Mouse (Mus musculus) cerebellum, adult 11-12 months (tissue): Measurements from ENCODE around the gene Efcab12.
"Not testable (repeated sequence)": the region's sequence is repeated elsewhere in the genome, so short reads cannot be mapped to it uniquely, and the experiment has no call there.

Experiments
- DNase-seq: peaks from one replicate; pipeline ENCODE4 v3.0.0; 2022

The Efcab12 gene

DNA sequence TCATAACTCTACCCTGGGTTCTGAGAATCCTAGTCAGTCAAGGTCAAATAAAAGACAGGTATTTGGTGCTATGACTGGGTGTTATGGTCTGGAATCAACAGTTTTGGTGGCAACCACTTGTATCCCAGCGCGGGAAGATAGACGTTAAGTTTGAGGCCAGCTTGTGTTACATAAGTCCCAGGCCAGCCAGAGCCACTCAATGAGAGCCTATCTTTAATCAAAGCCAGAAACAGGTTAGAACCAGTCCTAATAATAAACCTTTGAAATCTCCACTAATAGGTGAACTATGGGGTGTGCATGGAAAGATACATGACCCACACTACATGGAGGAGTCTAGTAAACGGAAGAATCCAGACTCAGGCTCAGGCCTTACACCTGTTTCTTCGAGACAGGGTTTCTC lies 533 bp upstream of the Efcab12 start:
- DNase-seq = no peak

DNA sequence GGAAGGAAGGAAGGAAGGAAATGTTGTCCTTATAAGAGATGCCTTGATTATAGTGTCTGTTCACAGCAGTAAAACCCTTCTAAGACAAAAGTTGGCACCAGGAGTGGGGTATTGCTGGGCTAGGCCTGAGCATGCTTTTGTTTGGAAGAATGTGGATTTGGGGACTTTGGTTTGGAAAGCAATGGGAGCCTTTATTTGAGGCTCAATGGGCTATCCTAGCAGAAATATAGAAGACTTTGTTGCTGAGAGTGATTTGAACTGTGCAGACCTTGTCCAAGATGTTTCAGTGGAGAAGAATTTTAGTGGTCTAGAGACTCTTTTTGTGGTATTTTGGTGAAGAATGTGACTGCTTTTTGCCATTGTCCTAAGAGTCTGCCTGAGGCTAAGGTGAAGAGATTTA lies 4.4 kb downstream of the Efcab12 start:
- DNase-seq = no peak

DNA sequence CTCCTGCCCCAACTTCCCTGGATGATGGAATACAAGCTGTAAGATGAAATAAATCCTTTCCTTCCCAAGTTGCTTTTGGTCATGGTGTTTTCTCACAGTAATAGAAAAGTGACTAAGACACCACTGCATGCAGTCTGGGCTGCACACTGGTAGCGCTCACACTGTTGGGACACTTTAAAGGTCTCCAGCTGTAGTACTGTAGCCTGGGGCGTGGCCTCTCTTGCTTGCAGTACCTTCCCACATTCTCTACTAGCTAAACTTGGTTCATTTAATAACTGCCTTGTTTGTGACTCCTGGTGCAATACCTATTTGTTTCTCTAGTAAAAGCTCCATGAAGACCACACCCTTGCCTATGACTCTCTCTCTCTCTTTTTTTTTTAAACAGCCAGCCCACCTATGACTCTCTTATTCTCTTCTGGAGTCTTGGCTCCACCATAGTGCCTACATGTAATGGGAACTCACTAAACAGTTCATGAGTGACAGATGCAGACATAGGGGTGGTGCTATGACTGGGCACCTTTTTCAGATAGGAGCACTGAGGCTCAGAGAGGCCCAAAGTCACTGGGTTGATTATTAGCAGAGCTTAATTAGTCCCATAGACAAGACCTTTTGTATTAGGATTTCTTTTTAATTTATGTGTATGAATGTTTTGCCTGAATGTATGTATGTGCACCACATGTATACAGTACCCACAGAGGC lies 5.9 kb downstream of the Efcab12 start:
- DNase-seq = no peak

DNA sequence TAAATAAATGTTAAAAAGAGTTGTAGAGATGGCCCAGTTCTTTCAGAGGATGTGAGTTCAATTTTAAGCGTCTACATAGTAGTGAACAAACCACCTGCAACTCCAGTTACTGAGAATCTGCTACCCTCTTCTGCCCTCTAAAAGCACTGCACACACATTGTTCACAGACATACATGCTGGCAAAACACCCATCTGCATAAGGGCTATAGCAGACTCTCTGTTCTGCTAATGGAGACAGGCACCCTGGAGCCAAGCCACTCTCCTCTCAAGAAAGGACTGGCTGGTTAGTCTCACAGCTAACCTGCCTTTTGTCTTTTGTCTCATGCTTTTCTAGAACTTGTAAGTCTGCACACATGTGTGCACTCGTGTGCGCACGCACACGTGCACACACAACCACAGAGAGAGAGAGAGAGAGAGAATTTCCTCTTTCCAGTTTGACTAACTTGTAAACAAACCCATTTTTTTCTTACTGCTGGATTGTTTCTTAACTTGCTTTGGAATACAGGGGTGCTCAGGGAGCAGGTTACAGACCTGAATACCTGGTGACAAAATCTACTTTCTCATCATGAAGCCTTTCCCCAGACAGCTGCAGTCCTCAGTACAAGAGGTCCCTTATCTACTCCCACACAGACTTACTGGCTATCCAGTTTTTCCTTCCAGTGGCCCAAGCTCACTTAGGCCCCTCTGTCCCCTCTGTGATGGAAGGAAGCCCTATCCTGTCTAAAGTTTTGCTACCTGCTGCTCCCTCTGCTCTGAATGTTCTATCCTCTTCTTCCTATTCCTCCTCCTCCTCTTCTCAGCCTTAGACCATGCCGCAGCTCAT lies 7.2 kb downstream of the Efcab12 start:
- no peak for DNase-seq

DNA sequence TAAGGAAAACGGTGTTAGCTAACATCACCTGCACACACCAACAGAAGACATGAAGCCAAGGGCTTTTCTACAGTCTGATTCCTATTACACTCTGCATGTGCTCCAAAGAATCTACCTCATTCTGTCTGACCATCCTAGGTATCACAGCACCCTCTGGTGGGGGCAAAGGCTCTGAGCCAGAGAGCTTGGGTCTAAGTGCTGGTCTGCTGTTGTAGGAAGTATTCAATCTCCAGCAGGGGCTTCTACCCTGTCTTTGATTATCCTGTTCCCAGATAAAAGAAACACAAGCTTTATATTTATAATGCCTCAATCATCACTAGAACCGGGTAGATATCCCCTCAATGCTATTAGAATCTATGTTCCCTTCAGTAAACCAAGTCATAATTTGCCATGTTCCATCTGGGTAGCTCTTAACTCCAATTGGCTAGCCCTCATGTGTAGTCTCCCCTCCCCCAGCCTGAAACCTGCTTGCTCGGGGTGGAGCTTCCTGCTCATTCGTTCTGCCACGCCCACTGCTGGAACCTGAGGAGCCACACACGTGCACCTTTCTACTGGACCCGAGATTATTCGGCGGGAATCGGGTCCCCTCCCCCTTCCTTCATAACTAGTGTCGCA lies 14.3 kb downstream of the Efcab12 start:
- not testable (repeated sequence) for DNase-seq

DNA sequence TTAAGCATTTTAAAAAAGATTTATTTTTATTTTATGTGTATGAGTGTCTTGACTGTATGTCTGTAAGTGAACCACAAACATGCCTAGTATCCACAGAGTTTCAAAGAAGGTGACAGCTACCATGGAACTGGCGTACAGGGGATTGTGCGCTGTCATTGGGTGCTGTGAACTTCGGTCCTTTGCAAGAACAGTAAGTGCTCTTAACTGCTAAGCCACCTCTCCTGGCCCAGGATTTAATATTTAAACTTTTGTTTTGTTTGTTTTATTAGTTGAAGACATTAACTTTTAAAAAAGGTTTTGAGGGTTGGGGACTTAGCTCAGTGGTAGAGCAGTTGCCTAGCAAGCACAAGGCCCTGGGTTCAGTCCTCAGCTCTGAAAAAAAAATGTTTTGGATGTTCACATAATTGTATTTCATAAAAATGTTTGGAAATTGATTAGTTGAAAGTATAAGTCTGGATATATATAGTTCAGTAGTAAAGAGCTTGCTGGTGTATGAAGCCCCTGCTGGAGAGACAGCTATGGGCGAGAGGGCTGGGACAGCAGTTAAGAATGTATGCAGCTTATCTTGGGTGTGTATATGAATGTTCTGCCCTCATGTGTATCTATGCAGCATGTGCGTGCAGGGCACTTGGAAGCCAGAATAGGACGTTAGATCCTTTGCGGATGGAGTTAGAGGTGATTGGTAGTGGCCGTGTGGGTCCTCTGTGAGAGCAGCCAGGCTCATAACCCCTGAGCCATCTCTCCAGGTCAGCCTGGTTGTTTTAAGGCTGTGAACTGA lies 16.8 kb downstream of the Efcab12 start:
- no peak for DNase-seq

DNA sequence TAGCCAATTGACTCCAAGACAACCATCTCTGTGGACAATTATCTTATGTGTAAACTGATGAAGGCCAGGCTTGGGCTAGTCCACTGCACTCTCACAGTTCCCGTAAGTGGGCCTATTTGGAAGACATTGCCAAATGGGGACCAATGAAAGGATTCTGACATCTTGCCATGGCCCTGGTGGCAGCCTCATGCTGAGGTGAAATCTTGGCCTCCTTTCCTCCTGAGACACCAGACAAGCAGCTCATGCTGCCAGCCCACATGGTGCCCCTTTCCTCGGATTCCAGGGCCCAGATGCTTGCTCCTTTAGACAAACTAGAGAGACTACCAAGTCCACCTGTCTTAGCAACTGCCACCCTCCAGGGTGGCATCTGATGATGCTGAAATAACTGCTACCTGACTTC lies 20.1 kb downstream of the Efcab12 start:
- DNase-seq = no peak

DNA sequence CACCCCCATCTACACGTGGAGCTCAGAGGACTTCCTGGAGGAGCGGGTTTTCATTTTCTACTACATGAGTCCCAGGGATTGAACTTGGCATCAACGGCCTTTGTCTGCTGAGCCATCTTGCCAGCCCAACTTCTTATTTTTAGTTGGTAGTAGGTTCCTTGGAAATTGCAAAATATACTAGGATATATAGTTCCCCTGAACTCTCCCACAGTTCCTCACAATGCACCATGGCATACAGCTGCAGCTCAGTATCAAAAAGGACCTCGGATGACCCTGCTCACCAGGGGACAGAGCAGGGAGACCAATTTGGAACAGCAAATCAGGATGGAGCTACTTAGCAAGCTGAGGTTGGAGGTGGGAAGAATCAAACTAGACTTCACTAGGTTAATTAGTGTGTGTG lies 23.2 kb downstream of the Efcab12 start:
- no peak for DNase-seq

DNA sequence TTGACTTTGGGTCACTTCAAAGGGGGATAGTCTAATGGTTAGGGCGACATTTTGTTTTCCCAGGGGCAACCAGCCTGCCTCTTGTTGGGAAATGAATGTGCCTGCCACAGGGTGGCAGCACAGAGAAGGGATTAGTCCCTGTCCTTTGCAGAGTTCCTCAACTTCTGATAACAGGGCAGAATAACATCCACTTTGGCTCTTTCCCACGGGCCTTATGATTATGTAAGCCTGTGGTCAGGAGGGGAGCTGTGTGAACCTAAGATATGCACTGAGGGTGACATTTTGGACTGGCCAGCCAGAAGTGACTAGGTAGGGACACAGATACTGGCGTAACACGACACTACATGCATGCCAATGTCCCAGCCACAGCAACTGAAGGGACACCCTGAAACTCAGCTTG lies 24.1 kb downstream of the Efcab12 start:
- no peak for DNase-seq

DNA sequence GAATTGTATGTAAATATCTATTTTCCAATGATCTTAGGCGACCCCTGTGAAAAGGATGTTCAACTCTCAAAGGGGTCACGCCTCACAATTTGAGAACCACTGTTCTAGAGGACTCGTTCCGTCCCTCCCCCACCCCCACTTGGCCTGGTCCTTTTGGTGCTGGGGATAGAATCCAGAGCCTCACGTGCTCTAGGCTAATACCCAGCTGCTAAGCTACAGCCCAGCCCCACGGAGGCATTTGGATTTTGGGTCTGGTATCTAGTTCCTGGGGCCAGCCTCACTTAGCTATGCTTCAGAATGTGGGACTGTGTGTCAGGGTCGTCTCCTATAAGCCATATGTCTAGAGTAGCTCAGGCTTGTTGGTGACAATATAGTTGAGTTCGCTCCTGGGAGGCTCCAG lies 26.6 kb downstream of the Efcab12 start:
- no peak for DNase-seq

DNA sequence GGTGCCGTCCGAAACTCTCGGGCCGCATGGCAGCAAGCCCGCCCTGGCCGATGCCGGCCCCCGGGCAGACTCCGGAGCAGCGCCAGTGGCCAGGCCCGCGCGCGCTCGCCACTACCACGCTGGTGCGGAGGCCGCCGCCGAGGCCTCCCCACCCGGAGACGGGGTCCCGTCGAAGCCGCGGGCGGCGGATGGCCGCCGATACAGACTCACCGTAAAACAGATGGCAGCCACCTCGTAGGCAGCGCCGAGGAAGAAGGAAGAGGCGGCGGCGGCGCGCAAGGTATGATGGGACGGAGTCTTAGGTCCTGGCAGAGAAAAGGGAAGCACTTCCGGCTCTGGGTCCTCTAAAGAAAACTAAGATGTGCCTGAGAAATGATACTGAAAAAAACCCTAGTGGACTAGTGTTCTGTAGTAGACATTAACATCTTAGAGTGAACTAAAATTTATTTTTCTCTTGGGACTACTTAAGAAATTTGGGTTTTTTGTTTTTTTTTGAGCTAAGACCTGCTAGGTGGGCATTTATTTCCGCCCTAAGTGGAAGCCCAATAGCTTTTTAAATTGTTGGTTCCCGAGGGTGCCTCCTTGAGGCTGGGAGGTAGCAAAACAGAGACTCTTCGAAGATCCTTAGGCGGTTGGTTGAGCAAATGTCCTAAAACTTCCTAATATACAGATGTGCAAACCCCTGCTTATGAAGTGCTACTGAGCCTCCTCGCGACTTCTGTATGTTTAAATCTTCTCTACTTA lies 29.6 kb downstream of the Efcab12 start, which contains the start of gene Rpl32:
TSS of gene Rpl32 (minus strand) at position 260 of the 744 bp plus-strand sequence.
- DNase-seq = peak; percentile 84

DNA sequence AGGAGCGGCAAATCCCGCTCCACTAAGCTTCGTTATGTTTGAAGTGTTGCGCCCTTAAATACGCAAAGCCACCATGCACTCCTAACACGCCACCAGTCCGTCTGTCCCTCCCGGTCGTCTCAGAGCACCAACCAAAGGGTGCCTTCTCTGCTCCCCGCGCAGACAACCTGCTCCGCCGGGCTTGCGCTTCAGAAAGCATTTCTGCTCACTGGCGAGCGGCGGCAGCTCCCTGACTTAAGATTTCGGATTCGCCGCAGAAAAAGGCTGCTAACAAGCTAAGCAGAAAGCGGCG lies 30.1 kb downstream of the Efcab12 start:
- no peak for DNase-seq

DNA sequence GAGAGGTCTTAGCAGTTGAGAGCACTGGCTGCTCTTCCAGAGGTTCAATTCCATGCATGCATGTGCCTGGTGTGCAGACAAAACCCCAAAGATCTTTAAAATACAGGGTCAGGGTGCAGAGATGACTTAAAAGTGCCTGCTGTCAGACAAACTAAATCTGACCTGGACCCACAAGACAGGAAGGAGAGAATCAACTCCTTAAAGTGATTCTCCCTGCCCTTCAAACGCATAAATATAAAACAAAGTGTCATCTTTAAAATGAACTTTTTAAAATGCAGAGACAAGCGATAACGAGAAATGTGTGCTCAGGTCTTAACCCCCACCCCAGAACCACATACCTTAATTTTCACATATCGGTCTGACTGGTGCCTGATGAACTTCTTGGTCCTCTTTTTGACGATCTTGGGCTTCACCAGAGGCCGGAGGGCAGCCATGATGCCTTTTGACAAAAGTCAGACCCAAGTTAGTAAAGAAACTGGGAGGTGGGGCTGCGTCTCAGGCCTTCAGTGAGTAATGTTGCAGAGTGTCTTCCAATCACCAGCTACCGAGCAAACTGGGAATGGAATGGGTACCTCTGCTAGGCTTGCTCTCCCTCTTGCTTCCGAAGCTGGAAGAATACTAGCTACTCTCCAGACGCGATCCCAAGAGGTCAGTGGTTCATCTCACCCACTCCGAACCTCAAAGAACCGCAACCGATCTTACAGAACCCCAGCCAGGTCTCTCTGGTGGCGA lies 30.6 kb downstream of the Efcab12 start:
- DNase-seq = no peak

DNA sequence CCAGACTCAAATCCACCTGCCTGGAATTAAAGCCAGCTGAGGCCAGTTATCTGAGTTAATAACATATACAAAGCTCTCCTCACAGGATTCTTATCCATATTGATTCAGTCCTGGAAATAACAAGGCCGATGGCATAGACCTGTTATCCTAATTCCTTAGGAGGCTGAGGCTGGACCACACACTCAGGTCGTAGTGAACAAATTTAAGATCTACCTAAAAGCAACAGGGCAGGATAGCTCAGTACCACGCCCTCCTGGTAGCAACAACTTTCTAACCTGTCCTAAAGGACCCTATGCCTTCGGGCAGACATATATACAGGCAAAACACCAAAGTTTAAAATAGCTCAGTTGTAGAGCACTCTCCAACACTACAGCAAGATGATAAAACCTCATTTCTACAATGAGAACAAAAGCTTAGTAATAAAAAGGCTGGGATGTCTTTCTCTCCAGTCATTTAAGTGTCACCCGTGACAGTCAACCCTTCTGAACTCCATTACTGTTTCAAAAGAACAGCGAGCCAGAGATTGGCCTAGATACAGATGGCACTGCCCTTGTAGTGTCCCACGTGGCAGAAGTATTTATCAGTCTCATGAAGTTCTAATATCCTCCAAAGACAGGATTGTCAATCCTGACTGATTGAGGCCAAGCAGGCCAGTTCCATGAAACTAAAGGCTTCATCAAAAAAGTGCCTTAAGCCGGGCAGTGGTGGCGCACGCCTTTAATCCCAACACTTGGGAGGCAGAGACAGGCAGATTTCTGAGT lies 33.6 kb downstream of the Efcab12 start:
- no peak for DNase-seq

DNA sequence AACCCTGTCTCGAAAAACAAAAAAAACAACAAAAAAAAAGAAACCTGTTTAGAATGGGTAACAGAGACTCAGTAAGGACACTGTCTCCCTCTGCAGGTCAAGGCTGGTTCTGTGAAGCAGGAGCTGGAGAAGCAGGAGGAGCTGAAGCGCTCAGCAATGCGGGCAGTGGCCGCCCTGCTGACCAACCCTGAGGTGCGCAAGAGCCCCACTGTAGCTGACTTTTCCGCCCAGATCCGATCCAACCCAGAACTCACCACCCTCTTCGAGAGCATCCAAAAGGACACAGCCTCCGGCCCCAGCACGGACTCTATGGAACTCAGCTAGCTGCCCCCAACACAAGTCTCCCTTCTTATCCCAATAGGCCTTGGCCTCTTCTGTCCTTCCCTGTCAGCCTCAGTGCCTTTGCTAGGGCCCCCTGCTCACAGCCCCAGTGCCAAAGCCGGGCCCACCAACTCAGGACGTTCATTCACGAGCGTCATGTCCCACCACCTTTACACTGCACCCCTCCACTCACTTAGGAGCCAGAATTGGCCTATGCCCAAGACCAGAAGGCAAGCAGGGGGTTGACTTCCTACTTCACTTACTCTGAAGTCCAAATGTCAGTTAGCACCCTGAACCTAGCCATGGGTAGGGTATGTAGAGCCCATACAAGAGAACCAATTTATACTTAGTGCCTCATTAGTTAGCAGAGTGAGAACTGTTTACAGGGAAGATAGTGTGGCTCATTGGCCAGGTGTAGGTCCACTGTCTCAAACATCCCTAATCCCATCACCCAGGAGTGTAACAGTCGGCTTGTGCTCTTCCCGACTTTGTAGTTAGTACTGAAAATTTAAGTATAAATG lies 34.5 kb downstream of the Efcab12 start:
- DNase-seq = peak; percentile 66

DNA sequence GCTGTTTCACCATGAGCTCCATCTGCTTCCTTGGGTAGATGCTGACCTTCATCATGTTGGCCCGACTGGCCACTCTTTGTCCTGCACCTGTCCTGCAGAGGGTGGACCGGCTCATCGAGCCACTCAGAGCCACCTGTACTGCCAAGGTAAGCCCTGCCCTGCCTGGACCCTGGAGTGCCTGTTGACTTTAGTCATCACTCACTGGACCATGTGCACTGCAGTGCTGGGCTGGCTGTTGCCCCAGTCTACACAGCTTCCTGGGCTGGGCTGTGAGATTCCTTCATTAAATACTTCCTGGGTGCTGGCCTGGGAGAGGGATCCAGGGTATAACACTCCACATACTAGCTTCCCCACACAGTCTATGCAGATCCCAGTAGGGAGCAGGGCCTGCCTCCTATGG lies 36.4 kb downstream of the Efcab12 start:
- no peak for DNase-seq

DNA sequence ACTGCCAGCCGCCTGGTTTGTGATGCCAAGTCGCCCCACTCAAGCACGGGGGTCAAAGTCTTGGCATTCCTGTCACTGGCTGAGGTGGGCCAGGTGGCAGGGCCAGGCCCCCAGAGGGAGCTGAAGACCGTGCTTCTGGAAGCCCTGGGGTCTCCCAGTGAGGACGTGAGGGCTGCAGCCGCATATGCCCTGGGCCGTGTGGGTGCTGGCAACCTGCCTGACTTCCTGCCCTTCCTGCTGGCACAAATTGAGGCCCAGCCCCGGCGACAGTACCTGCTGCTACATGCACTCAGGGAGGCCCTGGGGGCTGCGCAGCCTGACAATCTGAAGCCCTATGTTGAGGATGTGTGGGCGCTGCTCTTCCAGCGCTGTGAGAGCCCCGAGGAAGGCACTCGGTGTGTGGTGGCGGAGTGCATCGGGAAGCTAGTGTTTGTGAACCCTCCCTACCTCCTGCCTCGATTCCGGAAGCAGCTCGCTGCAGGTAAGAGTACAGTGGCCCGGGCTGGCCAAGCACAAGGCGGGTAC lies 45.5 kb downstream of the Efcab12 start:
- no peak for DNase-seq

DNA sequence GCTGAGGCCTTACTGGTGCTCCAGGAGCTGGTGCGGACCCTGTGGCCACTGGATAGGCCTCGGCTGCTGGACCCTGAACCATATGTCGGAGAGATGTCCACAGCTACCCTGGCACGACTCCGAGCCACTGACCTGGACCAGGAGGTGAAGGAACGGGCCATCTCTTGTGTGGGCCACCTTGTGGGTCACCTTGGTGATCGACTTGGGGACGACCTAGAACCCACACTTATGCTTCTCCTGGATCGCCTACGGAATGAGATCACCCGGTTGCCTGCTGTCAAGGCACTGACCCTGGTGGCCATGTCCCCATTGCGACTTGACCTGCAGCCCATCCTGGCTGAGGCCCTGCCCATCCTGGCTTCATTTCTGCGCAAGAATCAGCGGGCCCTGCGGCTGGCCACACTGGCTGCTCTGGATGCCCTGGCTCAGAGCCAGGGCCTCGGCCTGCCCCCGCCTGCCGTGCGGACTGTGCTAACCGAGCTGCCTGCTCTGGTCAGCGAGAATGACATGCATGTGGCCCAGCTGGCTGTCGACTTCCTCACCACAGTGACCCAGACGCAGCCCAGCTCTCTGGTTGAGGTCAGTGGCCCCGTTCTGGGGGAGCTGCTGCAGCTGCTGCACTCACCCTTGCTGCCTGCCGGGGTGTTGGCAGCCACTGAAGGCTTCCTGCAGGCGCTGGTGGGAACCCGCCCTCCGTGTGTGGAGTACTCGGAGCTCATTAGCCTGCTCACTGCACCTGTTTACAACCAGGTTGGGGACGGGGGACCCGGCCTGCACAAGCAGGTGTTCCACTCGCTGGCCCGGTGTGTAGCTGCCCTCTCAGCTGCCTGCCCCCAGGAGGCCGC lies 46.1 kb downstream of the Efcab12 start:
- peak; percentile 82 for DNase-seq

DNA sequence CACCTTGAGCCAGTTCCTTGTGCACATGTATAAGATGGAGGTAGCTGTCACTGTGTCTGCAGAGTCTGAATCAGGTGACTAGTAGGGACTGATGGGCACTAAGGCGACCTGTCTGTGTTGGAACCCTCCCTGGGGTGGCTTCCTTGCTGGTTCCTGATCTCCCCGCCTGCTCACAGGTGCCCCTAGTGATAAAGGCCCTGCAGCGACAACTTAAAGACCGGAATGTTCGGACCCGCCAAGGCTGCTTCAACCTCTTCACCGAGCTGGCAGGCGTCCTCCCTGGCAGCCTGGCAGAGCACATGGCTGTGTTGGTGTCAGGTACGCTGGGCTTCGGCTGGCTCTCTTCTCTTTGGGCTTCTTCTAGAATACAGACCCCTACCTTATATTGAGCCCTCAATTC lies 47.2 kb downstream of the Efcab12 start:
- DNase-seq = peak; percentile 49
